Mouse (Mus musculus) CH12.LX (cell line): ENCODE data around the gene Zmynd8. TPM values are rescaled to one million over a fixed set of nuclear protein-coding genes. Genes with fewer than 3 reads are reported as not detected.

Experiments
- DNase-seq: peaks from one replicate; pipeline ENCODE4 v3.0.0-alpha.2; 2013; ENCODE audit errors: extremely low read depth
- H3K27ac ChIP-seq: 2 replicates; pipeline ENCODE4 v1.5.1; 2012; ENCODE audit warnings: low read depth, mild to moderate bottlenecking, control low read depth, moderate library complexity; ENCODE audit not compliant: insufficient read depth
- H3K27me3 ChIP-seq: replicated peaks from 2 replicates; pipeline ENCODE3; 2012; ENCODE audit warnings: inconsistent platforms
- H3K36me3 ChIP-seq, 2 experiments: replicated peaks in 1 of 2; 2 replicates each; pipeline versions ENCODE3 to v1.6.1; 2012; ENCODE audit warnings: inconsistent platforms in 1 of 2, low read length in 1 of 2, mild to moderate bottlenecking in 1 of 2, mixed read lengths in 1 of 2, moderate library complexity in 1 of 2; ENCODE audit not compliant: control insufficient read depth in 1 of 2, insufficient read depth in 1 of 2
- H3K4me1 ChIP-seq, 2 experiments: 2 replicates each; pipeline ENCODE4 v1.6.1; 2012; ENCODE audit warnings: inconsistent platforms in 1 of 2, moderate library complexity in 1 of 2; ENCODE audit not compliant: insufficient read depth in 2 of 2, control insufficient read depth in 1 of 2
- H3K4me2 ChIP-seq: 2 replicates; pipeline ENCODE4 v1.6.1; 2012; ENCODE audit warnings: low read depth, mild to moderate bottlenecking, control low read depth; ENCODE audit not compliant: poor library complexity, insufficient read depth, severe bottlenecking
- H3K4me3 ChIP-seq, 3 experiments: fragments of 150-350 bp in 1 of 3; sonication (generic) in 1 of 3; replicated peaks in 1 of 3; 2 replicates each; pipeline versions ENCODE3 to v1.5.1; 2011 to 2012; ENCODE audit warnings: low read depth in 2 of 3, low read length in 2 of 3, mild to moderate bottlenecking in 2 of 3, moderate library complexity in 2 of 3, control low read depth in 1 of 3, improper control_type of control experiment in 1 of 3, inconsistent platforms in 1 of 3, mixed read lengths in 1 of 3; ENCODE audit not compliant: poor library complexity in 1 of 3
- H3K79me2 ChIP-seq: replicated peaks from 2 replicates; pipeline ENCODE4 v1.6.1; 2012; ENCODE audit warnings: mild to moderate bottlenecking, moderate library complexity; ENCODE audit not compliant: control insufficient read depth, poor library complexity, insufficient read depth, severe bottlenecking; ENCODE audit errors: extremely low read depth
- H3K9ac ChIP-seq: 2 replicates; pipeline ENCODE4 v1.6.1; 2012; ENCODE audit warnings: low read depth, mild to moderate bottlenecking, control low read depth, moderate library complexity; ENCODE audit not compliant: insufficient read depth
- H3K9me3 ChIP-seq: replicated peaks from 2 replicates; pipeline ENCODE3; 2012; ENCODE audit warnings: low read length, inconsistent platforms, mixed read lengths
- CHD1 ChIP-seq: IDR thresholded peaks from 2 replicates; pipeline ENCODE4 v1.6.1; 2012; ENCODE audit warnings: low read depth, low read length, improper control_type of control experiment, inconsistent platforms
- CHD2 ChIP-seq: IDR thresholded peaks from 2 replicates; pipeline ENCODE4 v1.6.1; 2011; ENCODE audit warnings: low read length, improper control_type of control experiment
- ELF1 ChIP-seq: IDR thresholded peaks from 2 replicates; pipeline ENCODE4 v1.6.1; 2014; ENCODE audit warnings: low read depth, mild to moderate bottlenecking, inconsistent platforms, low read length, improper control_type of control experiment
- EP300 ChIP-seq: IDR thresholded peaks from 2 replicates; pipeline ENCODE4 v1.6.1; 2011; ENCODE audit warnings: low read length, improper control_type of control experiment
- ETS1 ChIP-seq: conservative IDR thresholded peaks from 2 replicates; pipeline ENCODE4 v1.6.1; 2012; ENCODE audit warnings: low read depth, mild to moderate bottlenecking, inconsistent platforms, low read length, improper control_type of control experiment, moderate library complexity
- JUN ChIP-seq: IDR thresholded peaks from 2 replicates; pipeline ENCODE4 v1.6.1; 2011; ENCODE audit warnings: low read depth, mild to moderate bottlenecking, low read length, improper control_type of control experiment, moderate library complexity; ENCODE audit not compliant: insufficient read depth
- JUND ChIP-seq: conservative IDR thresholded peaks from 2 replicates; pipeline ENCODE4 v1.6.1; 2011; ENCODE audit warnings: low read depth, low read length, improper control_type of control experiment
- KAT2A ChIP-seq: IDR thresholded peaks from 2 replicates; pipeline ENCODE4 v1.6.1; 2012; ENCODE audit warnings: low read length, improper control_type of control experiment, inconsistent platforms; ENCODE audit not compliant: insufficient replicate concordance
- MAX ChIP-seq: IDR thresholded peaks from 2 replicates; pipeline ENCODE4 v1.6.1; 2011; ENCODE audit warnings: low read length, improper control_type of control experiment
- MEF2A ChIP-seq: IDR thresholded peaks from 2 replicates; pipeline ENCODE4 v1.6.1; 2014; ENCODE audit warnings: low read depth, mild to moderate bottlenecking, inconsistent platforms, low read length, improper control_type of control experiment, borderline replicate concordance
- POLR2AphosphoS2 ChIP-seq: IDR thresholded peaks from 2 replicates; pipeline ENCODE4 v1.6.1; 2011; ENCODE audit warnings: low read depth, low read length, improper control_type of control experiment
- RAD21 ChIP-seq: IDR thresholded peaks from 2 replicates; pipeline ENCODE4 v1.6.1; 2011; ENCODE audit warnings: low read depth, mild to moderate bottlenecking, low read length, improper control_type of control experiment, moderate library complexity
- TBP ChIP-seq: conservative IDR thresholded peaks from 2 replicates; pipeline ENCODE4 v1.6.1; 2011; ENCODE audit warnings: low read depth, low read length, improper control_type of control experiment
- TCF12 ChIP-seq: IDR thresholded peaks from 2 replicates; pipeline ENCODE4 v1.6.1; 2014; ENCODE audit warnings: low read depth, mild to moderate bottlenecking, inconsistent platforms, low read length, improper control_type of control experiment
- UBTF ChIP-seq: IDR thresholded peaks from 2 replicates; pipeline ENCODE4 v1.6.1; 2012; ENCODE audit warnings: low read depth, mild to moderate bottlenecking, inconsistent platforms, low read length, improper control_type of control experiment, moderate library complexity
- USF1 ChIP-seq: IDR thresholded peaks from 2 replicates; pipeline ENCODE4 v1.6.1; 2014; ENCODE audit warnings: low read depth, mild to moderate bottlenecking, inconsistent platforms, low read length, improper control_type of control experiment
- USF2 ChIP-seq: conservative IDR thresholded peaks from 2 replicates; pipeline ENCODE4 v1.6.1; 2011; ENCODE audit warnings: low read depth, low read length, improper control_type of control experiment
- ZMIZ1 ChIP-seq: IDR thresholded peaks from 2 replicates; pipeline ENCODE4 v1.6.1; 2012; ENCODE audit warnings: low read depth, mild to moderate bottlenecking, inconsistent platforms, low read length, improper control_type of control experiment
- dilution Hi-C: fragments of 300-500 bp; cut with MboI; formaldehyde crosslinking; loops from 2 replicates; pipeline ENCODE4 v1.14.3; 2020; ENCODE audit warnings: low sequenced_read_pairs; ENCODE audit not compliant: extremely low pct_unique_long_range_greater_than_20kb, extremely low pct_ligation_motif_present
- in situ Hi-C: fragments of 300-500 bp; cut with MboI; formaldehyde crosslinking; loops from 3 replicates; pipeline ENCODE4 v1.14.3; 2019; ENCODE audit warnings: low sequenced_read_pairs, low pct_ligation_motif_present, low pct_unique_long_range_greater_than_20kb, mixed read lengths
- polyA plus RNA-seq: library from polyadenylated mRNA; unstranded; fragments of >175 nt; gene quantifications from 2 replicates; pipeline ENCODE4 v1.2.1, GENCODE M21; 2012; ENCODE audit warnings: low read depth; ENCODE audit not compliant: insufficient read length
- total RNA-seq, 2 experiments: library from RNA; depleted of rRNA; stranded (reverse); fragments of 300-350 nt in 1 of 2; fragments of >200 nt in 1 of 2; gene quantifications; 2 replicates each; pipeline ENCODE4 v1.2.3; 2012 to 2014

Zmynd8 gene
- total and polyA plus RNA-seq, 3 experiments = 33.6 to 84.5 (median 35.1) TPM

DNA sequence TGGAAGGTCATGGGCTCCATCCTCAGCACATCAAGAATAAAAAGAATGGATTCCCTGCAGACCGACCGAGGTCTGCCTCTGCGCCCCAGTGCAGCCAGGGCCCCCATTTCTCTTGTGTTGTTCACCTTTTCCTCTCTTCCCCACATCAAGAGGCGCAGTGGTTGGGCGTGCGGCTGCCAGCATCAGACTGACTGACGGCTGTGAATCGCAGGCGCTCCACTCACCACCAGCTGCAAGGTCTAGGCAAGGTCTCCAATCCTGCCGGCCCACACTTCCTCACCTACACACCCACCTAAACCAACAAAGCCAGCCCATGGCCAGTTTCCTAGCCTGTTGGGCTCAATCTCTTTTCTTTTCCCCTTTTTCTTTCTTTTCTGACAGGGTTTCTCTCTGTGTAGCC lies 8.4 kb downstream of the Zmynd8 start:
- DNase-seq = no peak
- no peak overlapping the region for H3K4me2 ChIP-seq
- dilution Hi-C loops (no loop called here), in situ Hi-C loops (no loop called here)
- peaks cover 39 to 75% of the 10 kb centered on the region in 2 experiments for H3K4me1 ChIP-seq
- H3K27me3 ChIP-seq = no peaks in the 10 kb centered on the region
- TF ChIP-seq MAX (no peak), CHD1 (no peak), MEF2A (no peak), RAD21 (no peak), USF1 (no peak), ELF1 (no peak), JUND (no peak), ZMIZ1 (no peak), CHD2 (no peak), ETS1 (no peak), USF2 (no peak), TBP (no peak), EP300 (no peak), UBTF (no peak), JUN (no peak)
- H3K79me2 ChIP-seq = no peaks in the 10 kb centered on the region
- H3K9me3 ChIP-seq = no peaks in the 10 kb centered on the region
- no peak overlapping the region for H3K9ac ChIP-seq
- H3K4me3 ChIP-seq = no peak overlapping the region
- no peak overlapping the region for H3K27ac ChIP-seq
- H3K36me3 ChIP-seq = no peaks in the 10 kb centered on the region

DNA sequence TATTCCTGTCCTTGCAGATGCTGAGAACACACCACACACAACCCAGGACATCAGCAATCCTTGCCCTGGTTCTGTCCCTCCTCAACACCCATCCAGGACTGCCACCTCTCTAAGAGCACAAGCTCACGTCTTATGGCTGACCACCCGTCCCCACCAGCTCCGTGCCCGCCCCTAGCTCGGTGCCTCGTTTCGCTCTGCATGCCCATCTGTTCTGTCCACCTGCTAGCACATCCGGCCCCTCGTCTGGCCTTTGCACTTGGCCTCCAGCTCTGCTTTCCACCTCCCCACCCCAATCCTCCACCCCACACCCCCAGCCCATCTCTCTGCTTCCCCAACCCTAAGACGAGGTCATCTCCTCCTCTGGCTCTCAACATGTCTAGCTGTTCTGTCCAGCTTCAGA lies 8.9 kb downstream of the Zmynd8 start:
- Histone ChIP-seq H3K4me3 (no peak overlapping the region), H3K36me3 (no peaks in the 10 kb centered on the region), H3K4me2 (no peak overlapping the region), H3K9ac (no peak overlapping the region), H3K4me1 (peaks cover 34 to 70% of the 10 kb centered on the region in 2 experiments), H3K27ac (peak overlapping the region; percentile 95), H3K27me3 (no peaks in the 10 kb centered on the region), H3K9me3 (no peaks in the 10 kb centered on the region), H3K79me2 (no peaks in the 10 kb centered on the region)
- DNase-seq = no peak
- dilution Hi-C loops (no loop called here), in situ Hi-C loops (no loop called here)
- TF ChIP-seq TCF12 = no peak
- no peak for TF ChIP-seq POLR2AphosphoS2
- TF ChIP-seq ETS1 = no peak
- no peak for TF ChIP-seq TBP
- no peak for TF ChIP-seq KAT2A
- TF ChIP-seq JUND = no peak
